Mouse (Mus musculus) liver, adult 2 months (tissue): Measurements from ENCODE around the gene Gmps.

ENCODE experiments used
- CTCF ChIP-seq: fragments of 200-500 bp; IDR thresholded peaks from 2 replicates; pipeline ENCODE4 v1.5.1; 2011; ENCODE audit warnings: low read depth, low read length, control low read depth
- POLR2A ChIP-seq: fragments of 200-500 bp; IDR thresholded peaks from 2 replicates; pipeline ENCODE4 v1.6.1; 2011; ENCODE audit warnings: low read length, control low read depth; ENCODE audit not compliant: insufficient read depth; ENCODE audit errors: extremely low read depth

- peak; percentile 65 for TF ChIP-seq POLR2A
- TF ChIP-seq CTCF, result no peak
These were observed 11.6 kb upstream of the Gmps start, which contains the start of gene Slc33a1 for GRCm38 (mm10) chr3:63964100-63964921.
